Mouse (Mus musculus): ENCODE data around the gene Macrod2.

- TF ChIP-seq CTCF (IDR thresholded peaks at IDR 0.05; ENCODE audit: low read depth) (no peak), EP300 (IDR thresholded peaks at IDR 0.05; ENCODE audit: low read depth) (no peak)
Observed at GRCm38 (mm10) chr2:140532859-140533519, 137.9 kb downstream of the Macrod2 start.
